Mouse (Mus musculus) cortical plate, adult 2 months (tissue): ENCODE results near the gene Togaram2.

Source experiments
- CTCF ChIP-seq: fragments of 200-500 bp; IDR thresholded peaks from 2 replicates; pipeline ENCODE4 v1.5.1; 2011; ENCODE audit warnings: mild to moderate bottlenecking, control low read depth, low read length; ENCODE audit not compliant: insufficient read depth; ENCODE audit errors: extremely low read depth
- POLR2A ChIP-seq: fragments of 200-500 bp; IDR thresholded peaks from 2 replicates; pipeline ENCODE4 v1.6.1; 2011; ENCODE audit warnings: mild to moderate bottlenecking, low read length, control low read depth; ENCODE audit not compliant: insufficient read depth; ENCODE audit errors: extremely low read depth

GRCm38 (mm10) chr17:71730655-71731054 is 57.6 kb downstream of the Togaram2 start:
- TF ChIP-seq CTCF (no peak), POLR2A (no peak)
